Mouse (Mus musculus) large intestine, adult 2 months (tissue): Measurements from ENCODE around the gene Cblb. TPM values are rescaled to one million over a fixed set of nuclear protein-coding genes. Genes with fewer than 3 reads are reported as not detected.

ENCODE experiments used
- DNase-seq: peaks from one replicate; pipeline ENCODE4 v3.0.0-alpha.2; 2012; ENCODE audit warnings: low read depth, low spot score
- WGBS: fragments of 180-500 bp; shearing (Covaris S2); methylation state at CpG from one replicate; pipeline ENCODE4 v1.1.7; 2018; 5-methylcytosine and 5-hydroxymethylcytosine counted together
- polyA plus RNA-seq: library from polyadenylated mRNA; depleted of rRNA; stranded (reverse); fragments of >200 nt; gene quantifications from 2 replicates; pipeline ENCODE4 v1.2.3, GENCODE M21; 2012

The Cblb gene
- polyA plus RNA-seq, 1 experiment = 4.7 TPM

DNA sequence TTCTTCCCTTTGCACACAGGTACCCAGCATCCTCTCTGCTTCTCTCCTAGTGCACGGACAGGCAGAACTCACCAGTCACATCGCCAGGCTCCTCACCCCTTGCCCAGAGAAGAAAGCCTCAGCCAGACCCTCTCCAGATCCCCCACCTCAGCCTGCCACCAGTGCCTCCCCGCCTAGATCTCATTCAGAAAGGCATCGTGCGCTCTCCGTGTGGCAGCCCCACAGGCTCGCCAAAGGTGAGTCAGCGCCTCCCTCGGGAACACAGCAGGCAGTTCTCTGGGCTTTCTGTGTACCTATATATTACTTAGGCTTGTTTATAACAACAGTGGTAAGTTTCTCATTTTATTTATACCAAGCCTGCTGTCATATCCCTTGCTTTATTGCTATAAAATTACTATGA, 133.2 kb downstream of the Cblb start:
- 90% methylated on average over 9 of the region's 9 CpGs for WGBS
- DNase-seq = no peak

GRCm38 (mm10) chr16:52173253-52173652, 142.2 kb downstream of the Cblb start:
- DNase-seq = no peak

- 96% methylated on average over 3 of the region's 3 CpGs for WGBS
- no peak for DNase-seq
Observed at GRCm38 (mm10) chr16:52179839-52180238, 148.8 kb downstream of the Cblb start.

DNA sequence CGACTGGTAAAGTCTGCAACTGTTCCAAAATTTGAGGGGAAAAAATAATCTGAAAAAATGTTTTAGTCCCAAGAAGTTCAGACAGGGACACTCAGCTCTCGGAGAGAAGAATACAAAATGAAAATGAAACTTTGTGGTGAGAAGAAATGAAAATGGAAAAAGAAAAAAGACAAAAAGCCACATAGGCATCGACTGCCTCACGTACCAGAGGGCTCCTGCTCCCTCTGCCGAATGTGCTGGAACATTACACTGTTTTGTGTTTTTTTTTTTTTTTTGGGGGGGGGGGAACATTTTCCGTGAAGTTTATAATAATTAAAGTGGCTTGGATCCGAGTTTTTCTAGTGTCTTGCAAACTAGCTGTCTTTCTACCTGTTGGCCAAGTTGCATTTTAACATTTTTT, 151.0 kb downstream of the Cblb start:
- 49% methylated on average over 7 of the region's 7 CpGs for WGBS
- no peak for DNase-seq

DNA sequence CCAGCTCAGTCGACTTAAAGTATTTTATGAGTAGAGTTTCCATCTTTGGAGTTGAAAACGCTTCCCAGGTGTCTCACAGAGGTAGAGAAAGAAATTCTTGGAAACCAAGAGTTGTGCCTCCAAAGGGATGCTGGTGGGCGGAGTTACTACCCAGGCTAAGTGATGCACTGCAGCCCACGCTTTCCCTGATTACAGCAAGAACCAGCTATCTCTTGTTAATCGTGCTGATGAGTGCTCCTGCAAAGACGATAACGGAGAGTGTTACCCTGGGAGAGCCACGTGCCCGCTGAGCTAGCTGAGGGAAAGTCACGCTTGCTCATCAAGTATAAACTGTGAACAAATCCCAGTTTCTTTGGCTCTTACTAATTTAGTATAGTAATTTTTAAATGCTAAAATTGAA, 153.3 kb downstream of the Cblb start:
- DNase-seq = no peak
- 95% methylated on average over 10 of the region's 10 CpGs for WGBS

DNA sequence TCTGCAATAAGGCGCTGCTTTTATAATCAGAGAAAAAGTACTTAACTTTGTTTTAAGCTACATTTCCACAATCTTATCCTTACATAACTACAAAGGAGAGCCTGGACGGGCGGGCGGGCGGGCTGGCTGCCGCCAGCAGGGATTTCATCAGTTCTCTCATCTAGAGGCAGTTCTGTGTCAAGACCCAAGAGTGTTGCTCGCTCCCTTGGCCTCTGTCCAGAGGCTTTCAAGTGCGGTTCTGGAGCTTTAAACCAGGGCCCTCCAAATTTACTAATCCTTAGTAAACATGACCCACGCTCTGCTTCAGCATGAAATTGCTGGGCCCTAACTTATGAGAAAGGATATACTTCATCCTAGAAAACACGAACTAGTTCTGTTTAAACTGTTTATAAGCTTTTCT, 155.7 kb downstream of the Cblb start:
- WGBS = 46% methylated on average over 10 of the region's 10 CpGs
- no peak for DNase-seq

GRCm38 (mm10) chr16:52189103-52189502, 158.1 kb downstream of the Cblb start:
- no peak for DNase-seq
- WGBS = 61% methylated on average over 2 of the region's 2 CpGs

DNA sequence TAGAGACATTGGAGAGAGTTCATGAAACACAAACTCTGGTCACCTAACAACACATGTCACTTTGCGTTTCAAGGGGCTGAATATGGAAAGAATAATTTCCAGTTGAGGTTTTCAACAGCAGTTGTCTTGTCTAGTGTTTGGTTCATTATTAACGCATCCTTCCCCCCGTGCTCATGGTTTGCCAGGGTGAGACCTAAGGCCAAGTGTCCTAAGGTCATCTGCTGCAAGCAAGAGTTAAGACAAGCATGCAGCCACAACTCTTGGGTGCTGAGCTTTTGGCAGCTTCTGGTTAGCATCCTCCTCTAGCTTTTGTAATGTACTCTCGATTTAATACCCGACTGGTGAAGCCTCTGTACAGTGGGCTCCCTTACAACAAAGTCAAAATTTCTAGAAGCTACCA, 159.7 kb downstream of the Cblb start:
- no peak for DNase-seq
- WGBS = 88% methylated on average over 5 of the region's 5 CpGs

DNA sequence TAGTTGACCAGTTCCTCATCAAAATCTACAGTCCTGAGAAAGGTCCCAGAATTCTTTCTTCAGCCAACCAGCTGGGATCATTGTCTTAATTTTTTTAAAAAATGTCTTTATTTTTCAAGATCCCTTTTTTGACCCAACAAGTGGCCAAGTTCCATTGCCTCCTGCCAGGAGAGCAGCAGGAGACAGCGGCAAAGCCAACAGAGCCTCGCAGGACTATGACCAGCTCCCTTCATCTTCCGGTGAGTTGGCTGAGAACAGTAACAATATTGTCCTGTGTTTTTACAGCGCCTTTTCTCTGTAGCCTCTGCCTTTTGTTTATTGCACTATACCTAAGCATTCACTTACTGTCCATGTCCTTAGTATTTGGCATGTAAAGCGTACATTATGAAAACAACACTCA, 163.0 kb downstream of the Cblb start:
- DNase-seq = no peak
- WGBS = 94% methylated on average over 5 of the region's 5 CpGs

DNA sequence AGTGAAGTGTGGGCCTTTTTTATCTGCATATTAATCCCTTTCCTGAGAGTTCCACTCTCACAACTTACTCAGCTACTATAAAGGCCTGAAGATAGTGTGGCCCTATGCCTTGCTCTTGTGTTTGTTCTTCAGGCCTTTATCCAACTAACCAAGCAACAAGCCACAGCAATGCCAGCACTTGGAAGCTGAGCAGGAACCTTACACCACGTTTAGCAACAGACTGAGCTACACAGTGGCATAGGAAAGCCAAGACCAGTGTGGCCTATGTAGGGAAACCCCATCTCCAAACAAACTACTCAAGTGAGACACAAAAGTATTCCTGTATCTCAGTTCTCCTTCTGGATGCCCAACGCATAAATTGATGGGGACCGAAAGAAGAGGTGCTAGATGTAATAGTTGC, 163.8 kb downstream of the Cblb start:
- 94% methylated on average over 3 of the region's 3 CpGs for WGBS
- DNase-seq = no peak

GRCm38 (mm10) chr16:52200107-52200506, 169.1 kb downstream of the Cblb start:
- WGBS = 82% methylated on average over 7 of the region's 7 CpGs
- DNase-seq = no peak

GRCm38 (mm10) chr16:52210844-52211606, 180.0 kb downstream of the Cblb start:
- no peak for DNase-seq
- 76% methylated on average over 8 of the region's 8 CpGs for WGBS

DNA sequence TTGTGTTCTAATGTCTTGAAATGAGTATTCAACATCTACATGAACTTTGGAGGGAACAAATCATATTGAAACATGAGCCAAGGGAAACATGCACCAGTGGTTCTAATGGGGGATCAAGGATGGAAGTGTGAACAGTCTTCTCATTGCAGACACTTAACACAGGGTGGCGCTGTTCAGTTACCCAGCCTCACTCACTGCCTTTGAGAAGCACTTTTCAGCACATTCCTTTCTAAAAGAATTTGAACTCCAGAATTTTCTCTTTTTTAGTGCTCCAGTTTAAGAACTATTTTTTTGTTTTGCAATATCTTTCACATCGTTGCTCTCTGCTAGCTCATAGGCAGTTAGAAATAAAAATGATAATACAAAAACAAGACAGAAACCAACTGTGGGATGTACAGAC, 188.0 kb downstream of the Cblb start:
- WGBS = 17% methylated on average over 2 of the region's 2 CpGs
- no peak for DNase-seq

DNA sequence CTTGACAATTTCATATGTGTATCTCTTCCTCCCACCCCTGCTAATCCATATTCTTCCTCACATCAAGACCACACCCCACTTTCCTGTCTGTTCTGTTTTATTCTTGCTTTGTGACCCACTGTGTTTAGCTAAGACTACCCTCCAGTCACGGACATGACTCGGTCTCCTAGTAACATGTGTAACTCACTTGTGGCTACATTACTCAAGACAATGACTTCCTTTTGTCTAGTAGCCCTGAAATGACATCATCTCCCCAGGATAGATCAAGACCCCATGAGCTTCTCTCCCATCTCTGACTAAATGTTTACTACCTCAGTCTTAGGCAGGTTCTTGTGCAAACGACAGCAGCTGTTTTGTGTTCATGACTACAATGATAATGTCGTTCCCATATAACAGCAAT, 191.9 kb downstream of the Cblb start:
- WGBS = 70% methylated on average over 4 of the region's 4 CpGs

DNA sequence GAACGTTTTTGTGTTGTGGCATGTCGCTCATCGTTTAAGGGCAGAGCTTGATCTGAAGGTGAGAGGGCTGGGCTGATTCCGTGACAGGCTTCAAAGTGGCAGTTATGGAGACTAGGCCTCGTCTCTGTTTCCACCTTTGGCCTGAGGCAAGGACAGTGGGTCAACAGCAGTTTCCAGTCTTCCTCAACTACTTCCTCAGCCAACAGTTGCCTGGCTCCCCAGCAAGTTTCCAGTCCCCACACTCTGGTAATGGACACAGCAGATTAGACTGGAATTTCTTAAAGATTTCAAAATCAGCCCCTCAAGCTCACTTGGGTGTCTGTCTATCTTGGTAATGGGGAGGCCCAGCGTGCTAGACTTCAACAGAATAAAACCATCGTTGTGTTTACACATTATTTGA, 198.4 kb downstream of the Cblb start:
- 60% methylated on average over 7 of the region's 7 CpGs for WGBS
- no peak for DNase-seq

More for the DNA sequence above, 191.9 kb downstream of the Cblb start:
- no peak for DNase-seq

DNA sequence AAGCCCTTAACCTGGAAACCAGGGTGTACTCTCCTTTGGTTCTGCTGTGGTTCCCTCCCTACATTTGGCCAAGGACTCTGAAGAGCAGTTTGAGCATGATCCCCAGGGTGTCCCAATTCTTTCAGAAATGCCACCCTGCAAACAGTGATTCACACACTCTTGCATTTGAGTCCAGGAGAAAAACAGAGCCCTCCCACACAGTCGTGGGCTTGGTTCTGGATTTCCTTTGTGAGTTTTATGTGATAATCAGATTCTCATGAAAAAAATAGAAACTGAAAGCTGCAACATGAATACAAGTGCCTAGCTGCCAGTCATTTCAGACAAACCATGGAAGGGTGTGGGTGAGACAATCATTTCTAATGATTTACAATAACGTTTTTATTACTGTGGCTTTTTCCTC, 198.9 kb downstream of the Cblb start:
- no peak for DNase-seq
- 7% methylated on average over 2 of the region's 2 CpGs for WGBS

GRCm38 (mm10) chr16:52242144-52242543, 211.1 kb downstream of the Cblb start:
- DNase-seq = no peak
- 65% methylated on average over 2 of the region's 2 CpGs for WGBS

- 82% methylated on average over 4 of the region's 4 CpGs for WGBS
- DNase-seq = no peak
Observed at GRCm38 (mm10) chr16:52243421-52243973, 212.5 kb downstream of the Cblb start.

- no peak for DNase-seq
- 90% methylated on average over 4 of the region's 4 CpGs for WGBS
Observed at GRCm38 (mm10) chr16:52250196-52250595, 219.2 kb downstream of the Cblb start.

GRCm38 (mm10) chr16:52250935-52251334, 219.9 kb downstream of the Cblb start:
- no peak for DNase-seq
- 69% methylated on average over 4 of the region's 4 CpGs for WGBS
